Mouse (Mus musculus) liver, embryonic 12.5 days (tissue): ENCODE measurements around the gene Nid1. TPM values are rescaled to one million over a fixed set of nuclear protein-coding genes. Genes with fewer than 3 reads are reported as not detected.
"Not testable (repeated sequence)": the region's sequence is repeated elsewhere in the genome, so short reads cannot be mapped to it uniquely, and the experiment has no call there.

Source experiments
- ATAC-seq: fragments of 200-750 bp; cut with Nextera tagmentation; 2 replicates; pipeline ENCODE4 v1.8.0; 2017; ENCODE audit warnings: moderate number of reproducible peaks, mild to moderate bottlenecking, moderate library complexity
- H3K27ac ChIP-seq: fragments of 300-500 bp; sonication (generic); 2 replicates; pipeline ENCODE4 v1.5.1; 2016; ENCODE audit warnings: mild to moderate bottlenecking
- H3K27me3 ChIP-seq: fragments of 300-500 bp; sonication (generic); replicated peaks from 2 replicates; pipeline ENCODE4 v1.6.1; 2016; ENCODE audit warnings: mild to moderate bottlenecking, moderate library complexity
- H3K36me3 ChIP-seq: fragments of 300-500 bp; sonication (generic); 2 replicates; pipeline ENCODE4 v1.6.1; 2016; ENCODE audit warnings: mild to moderate bottlenecking, moderate library complexity
- H3K4me1 ChIP-seq: fragments of 300-500 bp; sonication (generic); 2 replicates; pipeline ENCODE4 v1.6.1; 2016
- H3K4me2 ChIP-seq: fragments of 300-500 bp; sonication (generic); 2 replicates; pipeline ENCODE4 v1.6.1; 2016; ENCODE audit warnings: mild to moderate bottlenecking, moderate library complexity
- H3K4me3 ChIP-seq: fragments of 300-500 bp; sonication (generic); 2 replicates; pipeline ENCODE4 v1.5.1; 2016; ENCODE audit warnings: mild to moderate bottlenecking, moderate library complexity
- H3K9ac ChIP-seq: fragments of 300-500 bp; sonication (generic); 2 replicates; pipeline ENCODE4 v1.6.1; 2016; ENCODE audit warnings: mild to moderate bottlenecking, moderate library complexity
- H3K9me3 ChIP-seq: fragments of 300-500 bp; sonication (generic); replicated peaks from 2 replicates; pipeline ENCODE4 v1.6.1; 2016; ENCODE audit warnings: mild to moderate bottlenecking, moderate library complexity
- WGBS: fragments of 180-500 bp; shearing (Covaris S2); methylation state at CpG from one replicate; pipeline ENCODE4 v1.1.7; 2016; ENCODE audit not compliant: insufficient replicate concordance; 5-methylcytosine and 5-hydroxymethylcytosine counted together
- polyA plus RNA-seq: library from polyadenylated mRNA; unstranded; fragments of >200 nt; fragmentation: Nextera tagmentation; extraction: Ambion mirVana; gene quantifications from 2 replicates; pipeline ENCODE4 v1.2.1, GENCODE M21; 2016

The Nid1 gene
- polyA plus RNA-seq, 1 experiment from 2014 or later: 19.5 TPM

- not testable (repeated sequence) for H3K9me3 ChIP-seq, ATAC-seq, H3K36me3 ChIP-seq, H3K9ac ChIP-seq, H3K4me3 ChIP-seq, H3K27me3 ChIP-seq, H3K4me1 ChIP-seq, H3K4me2 ChIP-seq, H3K27ac ChIP-seq
- WGBS: 78% methylated on average over 7 of the region's 12 CpGs
Measured at GRCm38 (mm10) chr13:13418859-13419258, 18.5 kb upstream of the Nid1 start.

GRCm38 (mm10) chr13:13423301-13423700, 14.1 kb upstream of the Nid1 start:
- not testable (repeated sequence) for H3K36me3 ChIP-seq, H3K4me1 ChIP-seq, H3K9me3 ChIP-seq, H3K9ac ChIP-seq, ATAC-seq, H3K4me3 ChIP-seq, H3K27ac ChIP-seq, H3K4me2 ChIP-seq, H3K27me3 ChIP-seq
- 54% methylated on average over 2 of the region's 5 CpGs for WGBS

GRCm38 (mm10) chr13:13436161-13436560, 1.2 kb upstream of the Nid1 start:
- H3K27me3 ChIP-seq, H3K36me3 ChIP-seq, H3K27ac ChIP-seq, H3K4me1 ChIP-seq, ATAC-seq, H3K9ac ChIP-seq, H3K4me3 ChIP-seq, H3K9me3 ChIP-seq, H3K4me2 ChIP-seq: not testable (repeated sequence)
- 37% methylated on average over 5 of the region's 7 CpGs for WGBS

- not testable (repeated sequence) for H3K27me3 ChIP-seq, H3K9me3 ChIP-seq, H3K27ac ChIP-seq, H3K36me3 ChIP-seq, H3K4me1 ChIP-seq, H3K9ac ChIP-seq
- Histone ChIP-seq H3K4me2 (peak overlapping the region; percentile 56), H3K4me3 (peak overlapping the region; percentile 23)
- 2% methylated on average over 12 of the region's 28 CpGs for WGBS
- peak; percentile 90 for ATAC-seq
Measured at GRCm38 (mm10) chr13:13438112-13438953, 982 bp downstream of the Nid1 start.

- WGBS: 79% methylated on average over 5 of the region's 5 CpGs
- not testable (repeated sequence) for H3K9me3 ChIP-seq, H3K9ac ChIP-seq, H3K4me1 ChIP-seq, H3K4me3 ChIP-seq, ATAC-seq, H3K27me3 ChIP-seq, H3K4me2 ChIP-seq, H3K27ac ChIP-seq, H3K36me3 ChIP-seq
Measured at GRCm38 (mm10) chr13:13445601-13446000, 8.2 kb downstream of the Nid1 start.

- not testable (repeated sequence) for H3K9me3 ChIP-seq, H3K27ac ChIP-seq, H3K4me3 ChIP-seq, ATAC-seq, H3K36me3 ChIP-seq, H3K9ac ChIP-seq, H3K4me1 ChIP-seq, H3K27me3 ChIP-seq, H3K4me2 ChIP-seq
- 54% methylated on average over 4 of the region's 4 CpGs for WGBS
Measured at GRCm38 (mm10) chr13:13446711-13447443, 9.5 kb downstream of the Nid1 start.

- 78% methylated on average over 12 of the region's 12 CpGs for WGBS
- H3K27ac ChIP-seq, H3K9me3 ChIP-seq, H3K4me1 ChIP-seq, H3K4me2 ChIP-seq, ATAC-seq, H3K4me3 ChIP-seq, H3K36me3 ChIP-seq, H3K27me3 ChIP-seq, H3K9ac ChIP-seq: not testable (repeated sequence)
Measured at GRCm38 (mm10) chr13:13449981-13450380, 12.6 kb downstream of the Nid1 start.

- H3K9ac ChIP-seq, H3K27ac ChIP-seq, H3K4me1 ChIP-seq, H3K27me3 ChIP-seq, H3K4me3 ChIP-seq, ATAC-seq, H3K36me3 ChIP-seq, H3K9me3 ChIP-seq, H3K4me2 ChIP-seq: not testable (repeated sequence)
- 48% methylated on average over 1 of the region's 1 CpGs for WGBS
Measured at GRCm38 (mm10) chr13:13450931-13451330, 13.6 kb downstream of the Nid1 start.

GRCm38 (mm10) chr13:13453332-13453731, 16.0 kb downstream of the Nid1 start:
- 76% methylated on average over 6 of the region's 6 CpGs for WGBS
- ATAC-seq, H3K9ac ChIP-seq, H3K4me1 ChIP-seq, H3K4me2 ChIP-seq, H3K9me3 ChIP-seq, H3K27me3 ChIP-seq, H3K36me3 ChIP-seq, H3K27ac ChIP-seq, H3K4me3 ChIP-seq: not testable (repeated sequence)

- WGBS: 75% methylated on average over 7 of the region's 7 CpGs
- not testable (repeated sequence) for H3K9me3 ChIP-seq, H3K4me1 ChIP-seq, H3K27ac ChIP-seq, H3K4me3 ChIP-seq, H3K4me2 ChIP-seq, H3K9ac ChIP-seq, H3K36me3 ChIP-seq, H3K27me3 ChIP-seq, ATAC-seq
Measured at GRCm38 (mm10) chr13:13454249-13454648, 16.9 kb downstream of the Nid1 start.

GRCm38 (mm10) chr13:13455632-13456492, 18.5 kb downstream of the Nid1 start:
- ATAC-seq: not testable (repeated sequence)

More at GRCm38 (mm10) chr13:13455632-13456492, 18.5 kb downstream of the Nid1 start:
- H3K4me1 ChIP-seq, H3K36me3 ChIP-seq, H3K27ac ChIP-seq, H3K9me3 ChIP-seq, H3K4me3 ChIP-seq, H3K9ac ChIP-seq, H3K27me3 ChIP-seq, H3K4me2 ChIP-seq: not testable (repeated sequence)
- 49% methylated on average over 9 of the region's 9 CpGs for WGBS
